Mouse (Mus musculus): ENCODE data around the gene Tspan18.

DNA sequence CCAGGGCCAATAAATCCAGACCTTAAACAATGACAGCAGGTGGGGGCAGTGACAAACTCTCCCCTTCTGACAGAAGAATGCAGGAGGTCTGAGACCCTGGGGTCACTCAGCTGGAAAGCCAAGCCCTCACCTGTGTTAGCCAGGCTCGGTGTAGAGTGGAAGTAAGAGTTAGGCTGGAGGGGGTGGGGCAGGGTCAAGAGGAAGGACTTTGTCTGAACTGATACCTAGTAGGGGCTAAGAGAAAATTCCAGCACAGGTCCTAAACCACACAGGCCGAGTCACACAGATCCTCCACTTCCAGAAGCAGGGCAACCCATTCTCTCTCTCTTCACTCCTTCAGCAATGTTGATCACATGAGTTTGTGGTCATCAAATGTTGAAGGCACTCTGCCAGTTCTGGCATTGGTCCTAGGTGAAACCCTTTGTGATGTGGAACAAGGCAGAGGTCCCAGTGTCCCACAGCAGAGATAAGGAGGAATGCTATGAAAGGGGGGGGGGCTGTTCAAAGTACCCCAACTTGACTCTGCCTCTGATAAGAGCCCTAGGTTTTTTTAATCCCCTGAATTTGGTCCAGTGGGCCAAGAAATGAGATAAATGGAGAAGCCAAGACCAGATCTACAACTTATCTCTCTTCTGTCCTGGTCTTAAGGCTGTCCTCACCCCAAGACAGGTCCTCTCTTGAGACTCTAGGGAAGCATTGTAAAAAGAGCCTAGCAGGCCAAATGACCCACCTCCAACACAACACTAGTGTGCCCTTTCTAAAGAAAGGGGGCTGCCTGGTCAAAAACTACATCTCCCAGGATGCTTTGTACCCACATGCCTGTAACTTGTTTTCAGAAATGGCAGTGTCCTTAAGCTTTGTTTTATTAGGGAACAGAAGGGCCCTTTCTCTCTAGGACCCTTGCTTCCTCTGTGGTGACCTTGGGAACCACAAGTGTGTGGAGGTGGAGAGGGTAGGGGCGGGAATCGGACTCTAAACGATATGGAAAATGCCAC, 71.7 kb downstream of the Tspan18 start:
- no peak for TF ChIP-seq CHD2 (IDR thresholded peaks at IDR 0.05; ENCODE audit: low read length)
- TF ChIP-seq MAX (IDR thresholded peaks at IDR 0.05; ENCODE audit: low read length): no peak
- TF ChIP-seq CTCF (conservative IDR thresholded peaks at IDR 0.05 in 1 of 2, IDR thresholded peaks at IDR 0.05 in 1 of 2; ENCODE audit: low read depth in 2 of 2, low read length in 2 of 2): no peak
- no peak for TF ChIP-seq POLR2A (IDR thresholded peaks at IDR 0.05; ENCODE audit: low read depth, low read length)
- TF ChIP-seq ETS1 (conservative IDR thresholded peaks at IDR 0.05; ENCODE audit: low read depth, low read length): no peak
- TF ChIP-seq JUND (conservative IDR thresholded peaks at IDR 0.05; ENCODE audit: low read depth, low read length): no peak
- no peak for TF ChIP-seq KAT2A (IDR thresholded peaks at IDR 0.05; ENCODE audit: insufficient replicate concordance, low read length)
- no peak for TF ChIP-seq MYC (IDR thresholded peaks at IDR 0.05; ENCODE audit: low read depth, low read length)

Measured in CH12.LX (cell line).